Mouse (Mus musculus): ENCODE measurements around the gene Cdc73. TPM values are rescaled to one million over a fixed set of nuclear protein-coding genes. Genes with fewer than 3 reads are reported as not detected.
"Not testable (repeated sequence)": the region's sequence is repeated elsewhere in the genome, so short reads cannot be mapped to it uniquely, and the experiment has no call there.

Gene Cdc73
- polyA plus RNA-seq, 1 experiment from 2014 or later = 38.1 TPM

GRCm38 (mm10) chr1:143664786-143665185, 37.9 kb downstream of the Cdc73 start:
- H3K27ac ChIP-seq; H3K4me1 ChIP-seq; H3K4me3 ChIP-seq; H3K9me3 ChIP-seq; H3K4me2 ChIP-seq (replicated peaks); H3K9ac ChIP-seq; ATAC-seq (ENCODE audit: insufficient number of reproducible peaks, insufficient read depth, low FRiP score, low TSS enrichment); H3K27me3 ChIP-seq: not testable (repeated sequence)
- WGBS = 96% methylated on average over 4 of the region's 4 CpGs
- H3K36me3 ChIP-seq = peaks cover 21% of the 10 kb centered on the region

GRCm38 (mm10) chr1:143663197-143663596, 39.5 kb downstream of the Cdc73 start:
- Histone ChIP-seq H3K9me3 (no peaks in the 10 kb centered on the region), H3K9ac (no peak overlapping the region), H3K4me1 (no peaks in the 10 kb centered on the region), H3K36me3 (peaks cover 17% of the 10 kb centered on the region), H3K4me3 (no peak overlapping the region), H3K27ac (no peak overlapping the region), H3K4me2 (replicated peaks) (no peak overlapping the region), H3K27me3 (no peaks in the 10 kb centered on the region)
- no peak for ATAC-seq (ENCODE audit: insufficient number of reproducible peaks, insufficient read depth, low FRiP score, low TSS enrichment)
- WGBS = 90% methylated on average over 2 of the region's 2 CpGs

- ATAC-seq (ENCODE audit: insufficient number of reproducible peaks, insufficient read depth, low FRiP score, low TSS enrichment) = no peak
- no peaks in the 10 kb centered on the region for H3K27me3 ChIP-seq
- no peak overlapping the region for H3K4me2 ChIP-seq (replicated peaks)
- H3K9ac ChIP-seq = no peak overlapping the region
- H3K9me3 ChIP-seq = no peaks in the 10 kb centered on the region
- 84% methylated on average over 3 of the region's 3 CpGs for WGBS
- H3K4me3 ChIP-seq = no peak overlapping the region
- H3K27ac ChIP-seq = no peak overlapping the region
- no peaks in the 10 kb centered on the region for H3K4me1 ChIP-seq
- peaks cover 9% of the 10 kb centered on the region; the same call in 1 of the 2 replicates for H3K36me3 ChIP-seq
These were observed 49.0 kb downstream of the Cdc73 start for GRCm38 (mm10) chr1:143653646-143654045.

GRCm38 (mm10) chr1:143650317-143650716, 52.4 kb downstream of the Cdc73 start:
- Histone ChIP-seq H3K9ac (no peak overlapping the region), H3K27me3 (no peaks in the 10 kb centered on the region), H3K4me3 (no peak overlapping the region), H3K27ac (no peak overlapping the region), H3K4me2 (replicated peaks) (no peak overlapping the region), H3K9me3 (no peaks in the 10 kb centered on the region), H3K4me1 (no peaks in the 10 kb centered on the region), H3K36me3 (peaks cover 9% of the 10 kb centered on the region; the same call in 1 of the 2 replicates)
- no peak for ATAC-seq (ENCODE audit: insufficient number of reproducible peaks, insufficient read depth, low FRiP score, low TSS enrichment)
- WGBS = 88% methylated on average over 2 of the region's 2 CpGs

- Histone ChIP-seq H3K4me3 (no peak overlapping the region), H3K36me3 (peaks cover 6% of the 10 kb centered on the region; the same call in 1 of the 2 replicates), H3K4me1 (no peaks in the 10 kb centered on the region), H3K9me3 (no peaks in the 10 kb centered on the region), H3K27me3 (no peaks in the 10 kb centered on the region), H3K27ac (no peak overlapping the region), H3K9ac (no peak overlapping the region), H3K4me2 (replicated peaks) (no peak overlapping the region)
- 83% methylated on average over 4 of the region's 4 CpGs for WGBS
- ATAC-seq (ENCODE audit: insufficient number of reproducible peaks, insufficient read depth, low FRiP score, low TSS enrichment) = no peak
These were observed 56.5 kb downstream of the Cdc73 start for GRCm38 (mm10) chr1:143646219-143646618.

GRCm38 (mm10) chr1:143645386-143645785, 57.3 kb downstream of the Cdc73 start:
- Histone ChIP-seq H3K4me1 (peaks cover 6% of the 10 kb centered on the region; the same call in 1 of the 2 replicates), H3K4me2 (replicated peaks) (no peak overlapping the region), H3K27me3 (no peaks in the 10 kb centered on the region), H3K9ac (no peak overlapping the region), H3K36me3 (peaks cover 4% of the 10 kb centered on the region; the same call in 1 of the 2 replicates), H3K9me3 (no peaks in the 10 kb centered on the region), H3K27ac (no peak overlapping the region), H3K4me3 (no peak overlapping the region)
- 64% methylated on average over 4 of the region's 4 CpGs for WGBS
- ATAC-seq (ENCODE audit: insufficient number of reproducible peaks, insufficient read depth, low FRiP score, low TSS enrichment) = no peak

GRCm38 (mm10) chr1:143644221-143644620, 58.5 kb downstream of the Cdc73 start:
- Histone ChIP-seq H3K4me2 (replicated peaks) (no peak overlapping the region), H3K4me3 (no peak overlapping the region), H3K9me3 (no peaks in the 10 kb centered on the region), H3K27ac (no peak overlapping the region), H3K27me3 (no peaks in the 10 kb centered on the region), H3K36me3 (no peaks in the 10 kb centered on the region), H3K9ac (no peak overlapping the region), H3K4me1 (peaks cover 6% of the 10 kb centered on the region; the same call in 1 of the 2 replicates)
- WGBS = 97% methylated on average over 2 of the region's 2 CpGs
- no peak for ATAC-seq (ENCODE audit: insufficient number of reproducible peaks, insufficient read depth, low FRiP score, low TSS enrichment)

DNA sequence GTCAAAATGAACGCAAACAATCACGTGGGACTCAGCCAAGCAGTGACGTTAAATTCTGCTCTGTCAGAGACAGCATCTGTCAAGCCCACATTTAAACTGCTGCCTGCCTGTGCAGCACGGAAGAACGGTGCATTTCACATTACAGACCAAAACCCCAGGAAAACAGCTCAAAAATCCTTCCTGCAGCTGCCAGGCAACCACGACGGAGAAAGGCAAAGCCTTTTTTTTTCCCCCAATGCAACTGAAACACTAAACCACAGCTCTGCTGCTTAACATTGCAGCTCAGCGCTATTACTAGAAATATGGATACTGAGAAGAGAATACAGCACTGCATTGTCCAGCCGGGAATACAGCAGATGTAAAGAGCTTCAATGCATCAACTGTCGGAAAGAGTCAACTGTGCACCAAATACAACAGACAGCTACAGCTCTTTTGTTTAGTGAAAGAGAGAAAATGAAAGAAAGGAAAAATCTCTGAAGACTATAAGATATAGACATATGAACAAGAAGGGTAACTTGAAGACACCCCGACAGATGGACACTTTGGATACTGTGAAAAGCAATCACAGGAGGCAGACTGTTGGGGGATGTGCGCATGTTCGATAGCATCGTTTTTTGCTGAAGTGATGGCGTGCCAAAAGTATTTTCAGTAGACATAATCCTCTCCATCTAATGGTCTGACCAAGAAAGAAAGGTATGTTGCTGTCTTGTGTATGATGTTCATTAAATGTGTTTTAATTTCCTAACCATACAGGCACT, 61.9 kb downstream of the Cdc73 start, which contains the start of gene B3galt2:
Gene B3galt2 (plus strand): TSS at position 15 of the 758 bp plus-strand sequence.
- Histone ChIP-seq H3K9ac (peak within 1 kb of the TSS; percentile 28; the same call in 1 of the 2 replicates), H3K27ac (peak within 1 kb of the TSS; percentile 59; the same call in 1 of the 2 replicates), H3K4me3 (peak within 1 kb of the TSS; percentile 25), H3K4me2 (replicated peaks) (peak within 1 kb of the TSS; percentile 38), H3K27me3 (no peaks in the 10 kb centered on the region), H3K4me1 (peaks cover 6% of the 10 kb centered on the region; the same call in 1 of the 2 replicates), H3K36me3 (no peaks in the 10 kb centered on the region), H3K9me3 (no peaks in the 10 kb centered on the region)
- peak; percentile 67; the same call in 1 of the 2 replicates for ATAC-seq (ENCODE audit: insufficient number of reproducible peaks, insufficient read depth, low FRiP score, low TSS enrichment)
- 48% methylated on average over 15 of the region's 15 CpGs for whole genome bisulfite sequencing

- Histone ChIP-seq H3K4me2 (replicated peaks) (no peak overlapping the region), H3K27me3 (no peaks in the 10 kb centered on the region), H3K9ac (no peak overlapping the region), H3K4me3 (no peak overlapping the region), H3K36me3 (no peaks in the 10 kb centered on the region), H3K27ac (no peak overlapping the region), H3K4me1 (no peaks in the 10 kb centered on the region), H3K9me3 (no peaks in the 10 kb centered on the region)
- 85% methylated on average over 2 of the region's 2 CpGs for WGBS
- ATAC-seq (ENCODE audit: insufficient number of reproducible peaks, insufficient read depth, low FRiP score, low TSS enrichment) = no peak
These were observed 69.7 kb downstream of the Cdc73 start for GRCm38 (mm10) chr1:143632854-143633587.

DNA sequence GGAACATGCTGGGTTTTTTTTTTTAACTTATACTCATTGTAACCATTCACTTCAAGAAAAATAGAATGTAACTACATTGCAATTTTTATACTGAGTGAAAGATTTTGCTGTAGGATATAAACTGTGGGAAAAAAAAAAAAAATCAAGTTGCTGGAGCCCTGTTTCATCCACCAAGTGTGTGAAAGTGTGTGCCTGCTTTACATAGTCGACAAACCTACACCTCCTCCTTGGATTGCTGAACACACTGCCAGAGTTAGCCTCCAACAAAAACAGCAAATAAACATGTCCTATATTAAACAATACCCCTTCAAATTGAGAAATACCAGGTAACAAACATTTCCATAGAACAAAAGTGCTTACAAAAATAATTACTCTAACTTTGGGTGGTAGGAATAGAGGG, 70.3 kb downstream of the Cdc73 start:
- H3K4me3 ChIP-seq = no peak overlapping the region
- no peaks in the 10 kb centered on the region for H3K27me3 ChIP-seq
- no peak for ATAC-seq (ENCODE audit: insufficient number of reproducible peaks, insufficient read depth, low FRiP score, low TSS enrichment)
- H3K9ac ChIP-seq = no peak overlapping the region
- WGBS = 90% methylated on average over 1 of the region's 1 CpGs
- no peak overlapping the region for H3K27ac ChIP-seq
- H3K36me3 ChIP-seq = no peaks in the 10 kb centered on the region
- H3K4me1 ChIP-seq = no peaks in the 10 kb centered on the region
- no peaks in the 10 kb centered on the region for H3K9me3 ChIP-seq
- no peak overlapping the region for H3K4me2 ChIP-seq (replicated peaks)

GRCm38 (mm10) chr1:143631337-143631736, 71.4 kb downstream of the Cdc73 start:
- Histone ChIP-seq H3K4me1 (no peaks in the 10 kb centered on the region), H3K36me3 (peaks cover 9% of the 10 kb centered on the region), H3K4me3 (no peak overlapping the region), H3K27ac (no peak overlapping the region), H3K9me3 (no peaks in the 10 kb centered on the region), H3K4me2 (replicated peaks) (no peak overlapping the region), H3K27me3 (no peaks in the 10 kb centered on the region), H3K9ac (no peak overlapping the region)
- ATAC-seq (ENCODE audit: insufficient number of reproducible peaks, insufficient read depth, low FRiP score, low TSS enrichment) = no peak
- 50% methylated on average over 7 of the region's 7 CpGs for WGBS

DNA sequence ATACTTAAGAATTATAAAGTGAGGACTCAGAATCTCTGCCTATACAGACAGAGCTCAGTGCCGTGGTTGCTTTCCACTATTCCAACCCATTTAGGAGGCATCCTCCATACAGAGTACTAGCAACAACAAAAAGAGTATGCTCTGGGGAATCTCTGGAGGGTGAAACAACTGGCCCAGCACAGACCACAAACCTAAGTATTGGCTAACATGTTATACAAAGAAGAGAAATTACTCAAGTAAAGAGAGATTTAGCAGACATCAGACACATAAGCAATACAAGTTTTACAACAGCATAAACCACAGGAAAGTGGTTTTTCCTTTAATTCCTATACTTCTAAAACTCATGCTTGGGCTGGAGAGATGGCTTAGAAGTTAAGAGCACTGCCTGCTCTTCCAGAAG, 80.1 kb downstream of the Cdc73 start:
- Histone ChIP-seq H3K4me3 (no peak overlapping the region), H3K4me2 (replicated peaks) (no peak overlapping the region), H3K9ac (no peak overlapping the region), H3K27ac (no peak overlapping the region), H3K27me3 (no peaks in the 10 kb centered on the region), H3K9me3 (no peaks in the 10 kb centered on the region), H3K4me1 (no peaks in the 10 kb centered on the region), H3K36me3 (peaks cover 24% of the 10 kb centered on the region)
- ATAC-seq (ENCODE audit: insufficient number of reproducible peaks, insufficient read depth, low FRiP score, low TSS enrichment) = no peak
- WGBS = 97% methylated on average over 1 of the region's 1 CpGs
